Mouse (Mus musculus) bone marrow macrophage, adult 2 months (primary cell): ENCODE data around the gene Itga2b.

Source experiments
- CTCF ChIP-seq: IDR thresholded peaks from 2 replicates; pipeline ENCODE4 v1.5.1; 2012; ENCODE audit warnings: low read depth, mild to moderate bottlenecking, low read length, moderate library complexity
- POLR2A ChIP-seq: IDR thresholded peaks from 2 replicates; pipeline ENCODE4 v1.6.1; 2012; ENCODE audit warnings: mild to moderate bottlenecking, low read depth, low read length, borderline replicate concordance

GRCm38 (mm10) chr11:102408344-102408876, 61.5 kb downstream of the Itga2b start:
- TF ChIP-seq POLR2A (no peak), CTCF (no peak)
